Mouse (Mus musculus) neural tube, embryonic 15.5 days (tissue): Measurements from ENCODE around the gene Znhit3. TPM values are rescaled to one million over a fixed set of nuclear protein-coding genes. Genes with fewer than 3 reads are reported as not detected.

Source experiments
- ATAC-seq: fragments of 200-750 bp; cut with Nextera tagmentation; 2 replicates; pipeline ENCODE4 v1.8.0; 2017; ENCODE audit warnings: mild to moderate bottlenecking, moderate TSS enrichment, moderate library complexity; ENCODE audit not compliant: low FRiP score
- H3K27ac ChIP-seq: fragments of 300-500 bp; sonication (generic); replicated peaks from 2 replicates; pipeline ENCODE4 v1.5.1; 2015; ENCODE audit warnings: mild to moderate bottlenecking, inconsistent platforms
- H3K27me3 ChIP-seq: fragments of 300-500 bp; sonication (generic); replicated peaks from 2 replicates; pipeline ENCODE4 v1.6.1; 2015; ENCODE audit warnings: inconsistent platforms
- H3K36me3 ChIP-seq: fragments of 300-500 bp; sonication (generic); 2 replicates; pipeline ENCODE4 v1.6.1; 2015; ENCODE audit warnings: inconsistent platforms
- H3K4me1 ChIP-seq: fragments of 300-500 bp; sonication (generic); 2 replicates; pipeline ENCODE4 v1.6.1; 2015; ENCODE audit warnings: inconsistent platforms
- H3K4me2 ChIP-seq: fragments of 300-500 bp; sonication (generic); 2 replicates; pipeline ENCODE4 v1.6.1; 2015; ENCODE audit warnings: inconsistent platforms, mild to moderate bottlenecking, moderate library complexity
- H3K4me3 ChIP-seq: fragments of 300-500 bp; sonication (generic); replicated peaks from 2 replicates; pipeline ENCODE4 v1.5.1; 2015; ENCODE audit warnings: mild to moderate bottlenecking, inconsistent platforms
- H3K9ac ChIP-seq: fragments of 300-500 bp; sonication (generic); replicated peaks from 2 replicates; pipeline ENCODE4 v1.6.1; 2015; ENCODE audit warnings: mild to moderate bottlenecking, inconsistent platforms
- H3K9me3 ChIP-seq: fragments of 300-500 bp; sonication (generic); replicated peaks from 2 replicates; pipeline ENCODE4 v1.6.1; 2016; ENCODE audit warnings: inconsistent platforms
- WGBS: fragments of 180-500 bp; shearing (Covaris S2); methylation state at CpG from one replicate; pipeline ENCODE4 v1.1.7; 2015; ENCODE audit warnings: mixed read lengths; 5-methylcytosine and 5-hydroxymethylcytosine counted together
- polyA plus RNA-seq: library from polyadenylated mRNA; unstranded; fragments of >200 nt; fragmentation: Nextera tagmentation; extraction: Ambion mirVana; gene quantifications from 2 replicates; pipeline ENCODE4 v1.2.1, GENCODE M21; 2015

Gene Znhit3
- polyA plus RNA-seq, result 70.7 and 81.3 TPM in 2 replicates

GRCm38 (mm10) chr11:84916053-84916702 is at the start of gene Znhit3:
Gene Znhit3, minus strand, starts transcription at chr11:84916366.
- Histone ChIP-seq H3K4me2 (peak within 1 kb of the TSS; percentile 76), H3K4me3 (peak within 1 kb of the TSS; percentile 92), H3K36me3 (peaks cover 25% of the 10 kb centered on the region), H3K27me3 (no peaks in the 10 kb centered on the region), H3K27ac (peak within 1 kb of the TSS; percentile 49), H3K4me1 (peaks cover 31% of the 10 kb centered on the region), H3K9me3 (no peaks in the 10 kb centered on the region), H3K9ac (peak within 1 kb of the TSS; percentile 81)
- ATAC-seq, result peak; percentile 92
- 3% methylated on average over 34 of the region's 34 CpGs for WGBS

GRCm38 (mm10) chr11:84963556-84963955 is 47.4 kb upstream of the Znhit3 start:
- WGBS, result 81% methylated on average over 3 of the region's 3 CpGs
- no peak for ATAC-seq
- Histone ChIP-seq H3K9ac (no peak overlapping the region), H3K9me3 (no peaks in the 10 kb centered on the region), H3K4me3 (no peak overlapping the region), H3K27me3 (peaks cover 14% of the 10 kb centered on the region), H3K27ac (no peak overlapping the region), H3K36me3 (no peaks in the 10 kb centered on the region), H3K4me1 (peaks cover 8% of the 10 kb centered on the region; the same call in 1 of the 2 replicates), H3K4me2 (no peak overlapping the region)

GRCm38 (mm10) chr11:84962536-84962935 is 46.4 kb upstream of the Znhit3 start:
- H3K27ac ChIP-seq, result no peak overlapping the region
- no peak overlapping the region for H3K9ac ChIP-seq
- H3K4me1 ChIP-seq, result peaks cover 15% of the 10 kb centered on the region
- no peak overlapping the region for H3K4me3 ChIP-seq
- 91% methylated on average over 4 of the region's 4 CpGs for WGBS
- no peaks in the 10 kb centered on the region for H3K9me3 ChIP-seq
- peaks cover 24% of the 10 kb centered on the region for H3K27me3 ChIP-seq
- H3K4me2 ChIP-seq, result no peak overlapping the region
- no peaks in the 10 kb centered on the region for H3K36me3 ChIP-seq
- ATAC-seq, result no peak

- H3K4me2 ChIP-seq, result no peak overlapping the region
- no peak overlapping the region for H3K4me3 ChIP-seq
- no peak overlapping the region for H3K27ac ChIP-seq
- no peaks in the 10 kb centered on the region for H3K36me3 ChIP-seq
- H3K4me1 ChIP-seq, result peaks cover 12% of the 10 kb centered on the region
- WGBS, result 94% methylated on average over 4 of the region's 4 CpGs
- H3K9me3 ChIP-seq, result no peaks in the 10 kb centered on the region
- no peak for ATAC-seq
- peaks cover 34% of the 10 kb centered on the region for H3K27me3 ChIP-seq
- no peak overlapping the region for H3K9ac ChIP-seq
These were observed 45.4 kb upstream of the Znhit3 start for GRCm38 (mm10) chr11:84961571-84961970.

- Histone ChIP-seq H3K27me3 (peaks cover 42% of the 10 kb centered on the region), H3K4me2 (no peak overlapping the region), H3K27ac (no peak overlapping the region), H3K9ac (no peak overlapping the region), H3K36me3 (no peaks in the 10 kb centered on the region), H3K4me1 (peaks cover 12% of the 10 kb centered on the region), H3K9me3 (no peaks in the 10 kb centered on the region), H3K4me3 (no peak overlapping the region)
- 81% methylated on average over 6 of the region's 6 CpGs for WGBS
- no peak for ATAC-seq
These were observed 44.6 kb upstream of the Znhit3 start for GRCm38 (mm10) chr11:84960780-84961179.

GRCm38 (mm10) chr11:84960291-84960690 is 44.1 kb upstream of the Znhit3 start:
- no peak overlapping the region for H3K27ac ChIP-seq
- peaks cover 12% of the 10 kb centered on the region for H3K4me1 ChIP-seq
- 37% methylated on average over 3 of the region's 3 CpGs for WGBS
- no peaks in the 10 kb centered on the region for H3K36me3 ChIP-seq
- no peak overlapping the region for H3K9ac ChIP-seq
- H3K27me3 ChIP-seq, result peaks cover 43% of the 10 kb centered on the region
- H3K4me2 ChIP-seq, result no peak overlapping the region
- no peaks in the 10 kb centered on the region for H3K9me3 ChIP-seq
- ATAC-seq, result no peak
- no peak overlapping the region for H3K4me3 ChIP-seq

- 4% methylated on average over 9 of the region's 9 CpGs for WGBS
- H3K27ac ChIP-seq, result no peak overlapping the region
- H3K9me3 ChIP-seq, result no peaks in the 10 kb centered on the region
- H3K4me3 ChIP-seq, result no peak overlapping the region
- ATAC-seq, result no peak
- H3K4me1 ChIP-seq, result peaks cover 12% of the 10 kb centered on the region
- no peak overlapping the region for H3K4me2 ChIP-seq
- H3K9ac ChIP-seq, result no peak overlapping the region
- peaks cover 46% of the 10 kb centered on the region for H3K27me3 ChIP-seq
- no peaks in the 10 kb centered on the region for H3K36me3 ChIP-seq
These were observed 43.6 kb upstream of the Znhit3 start for GRCm38 (mm10) chr11:84959701-84960181.

- H3K9me3 ChIP-seq, result no peaks in the 10 kb centered on the region
- 49% methylated on average over 5 of the region's 5 CpGs for WGBS
These were observed 43.0 kb upstream of the Znhit3 start for GRCm38 (mm10) chr11:84959181-84959580.

GRCm38 (mm10) chr11:84958271-84958630 is 42.1 kb upstream of the Znhit3 start:
- H3K27ac ChIP-seq, result no peak overlapping the region
- peaks cover 47% of the 10 kb centered on the region for H3K27me3 ChIP-seq
- H3K9ac ChIP-seq, result peak overlapping the region; percentile 28; the same call in 1 of the 2 replicates
- no peaks in the 10 kb centered on the region for H3K36me3 ChIP-seq
- no peaks in the 10 kb centered on the region for H3K9me3 ChIP-seq
- no peak for ATAC-seq
- H3K4me1 ChIP-seq, result peaks cover 12% of the 10 kb centered on the region
- peak overlapping the region; percentile 74 for H3K4me2 ChIP-seq
- H3K4me3 ChIP-seq, result peak overlapping the region; percentile 38
- WGBS, result 6% methylated on average over 11 of the region's 11 CpGs

More at GRCm38 (mm10) chr11:84959181-84959580, 43.0 kb upstream of the Znhit3 start:
- Histone ChIP-seq H3K27me3 (peaks cover 46% of the 10 kb centered on the region), H3K4me1 (peaks cover 12% of the 10 kb centered on the region), H3K27ac (no peak overlapping the region), H3K4me2 (no peak overlapping the region), H3K4me3 (no peak overlapping the region), H3K9ac (no peak overlapping the region), H3K36me3 (no peaks in the 10 kb centered on the region)
- no peak for ATAC-seq

- H3K4me2 ChIP-seq, result peak within 1 kb of the TSS; percentile 74
- ATAC-seq, result no peak
- H3K9ac ChIP-seq, result peak within 1 kb of the TSS; percentile 28; the same call in 1 of the 2 replicates
- 1% methylated on average over 49 of the region's 49 CpGs for WGBS
- peaks cover 12% of the 10 kb centered on the region for H3K4me1 ChIP-seq
- no peak within 1 kb of the TSS for H3K27ac ChIP-seq
- peaks cover 49% of the 10 kb centered on the region for H3K27me3 ChIP-seq
- peak within 1 kb of the TSS; percentile 38 for H3K4me3 ChIP-seq
- no peaks in the 10 kb centered on the region for H3K36me3 ChIP-seq
- H3K9me3 ChIP-seq, result no peaks in the 10 kb centered on the region
These were observed 41.6 kb upstream of the Znhit3 start, which contains the start of gene Car4 for GRCm38 (mm10) chr11:84957591-84958270. Gene Car4, plus strand, starts transcription at chr11:84957786.

GRCm38 (mm10) chr11:84957171-84957570 is 41.0 kb upstream of the Znhit3 start:
- Histone ChIP-seq H3K4me2 (peak overlapping the region; percentile 74), H3K4me3 (peak overlapping the region; percentile 38), H3K27ac (no peak overlapping the region), H3K4me1 (peaks cover 12% of the 10 kb centered on the region), H3K27me3 (peaks cover 49% of the 10 kb centered on the region), H3K9ac (peak overlapping the region; percentile 28; the same call in 1 of the 2 replicates), H3K9me3 (no peaks in the 10 kb centered on the region), H3K36me3 (no peaks in the 10 kb centered on the region)
- no peak for ATAC-seq
- 13% methylated on average over 15 of the region's 15 CpGs for WGBS

GRCm38 (mm10) chr11:84956400-84956799 is 40.2 kb upstream of the Znhit3 start:
- no peak overlapping the region for H3K27ac ChIP-seq
- no peaks in the 10 kb centered on the region for H3K36me3 ChIP-seq
- no peak overlapping the region for H3K4me2 ChIP-seq
- no peak for ATAC-seq
- no peak overlapping the region for H3K4me3 ChIP-seq
- H3K9ac ChIP-seq, result no peak overlapping the region
- 34% methylated on average over 5 of the region's 5 CpGs for WGBS
- no peaks in the 10 kb centered on the region for H3K9me3 ChIP-seq
- H3K4me1 ChIP-seq, result peaks cover 12% of the 10 kb centered on the region
- H3K27me3 ChIP-seq, result peaks cover 49% of the 10 kb centered on the region
